Mouse (Mus musculus): ENCODE data around the gene Asgr1.
"Not testable (repeated sequence)": the region's sequence is repeated elsewhere in the genome, so short reads cannot be mapped to it uniquely, and the experiment has no call there.

The Asgr1 gene

DNA sequence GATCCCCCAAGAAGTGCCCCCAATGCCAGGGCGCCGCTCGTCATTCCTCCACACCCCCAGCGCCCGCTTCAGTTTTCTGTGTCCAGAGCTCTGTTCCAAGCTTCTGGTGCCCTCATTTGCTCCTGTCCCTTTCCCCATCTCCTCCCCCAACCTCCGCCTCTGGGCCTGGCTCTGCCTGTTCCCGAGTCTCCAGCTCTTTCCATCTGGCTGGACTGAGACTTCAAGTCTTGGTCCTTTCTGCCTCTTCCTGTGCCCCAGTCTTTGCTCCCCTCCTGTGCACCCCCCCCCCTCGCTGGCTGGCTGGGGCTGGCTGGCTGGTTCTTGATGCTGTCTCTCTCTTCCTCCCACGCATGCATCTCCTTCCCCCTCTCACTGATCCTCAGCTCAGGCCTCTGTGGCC, 26.5 kb upstream of the Asgr1 start:
- DNase-seq: no peak

DNA sequence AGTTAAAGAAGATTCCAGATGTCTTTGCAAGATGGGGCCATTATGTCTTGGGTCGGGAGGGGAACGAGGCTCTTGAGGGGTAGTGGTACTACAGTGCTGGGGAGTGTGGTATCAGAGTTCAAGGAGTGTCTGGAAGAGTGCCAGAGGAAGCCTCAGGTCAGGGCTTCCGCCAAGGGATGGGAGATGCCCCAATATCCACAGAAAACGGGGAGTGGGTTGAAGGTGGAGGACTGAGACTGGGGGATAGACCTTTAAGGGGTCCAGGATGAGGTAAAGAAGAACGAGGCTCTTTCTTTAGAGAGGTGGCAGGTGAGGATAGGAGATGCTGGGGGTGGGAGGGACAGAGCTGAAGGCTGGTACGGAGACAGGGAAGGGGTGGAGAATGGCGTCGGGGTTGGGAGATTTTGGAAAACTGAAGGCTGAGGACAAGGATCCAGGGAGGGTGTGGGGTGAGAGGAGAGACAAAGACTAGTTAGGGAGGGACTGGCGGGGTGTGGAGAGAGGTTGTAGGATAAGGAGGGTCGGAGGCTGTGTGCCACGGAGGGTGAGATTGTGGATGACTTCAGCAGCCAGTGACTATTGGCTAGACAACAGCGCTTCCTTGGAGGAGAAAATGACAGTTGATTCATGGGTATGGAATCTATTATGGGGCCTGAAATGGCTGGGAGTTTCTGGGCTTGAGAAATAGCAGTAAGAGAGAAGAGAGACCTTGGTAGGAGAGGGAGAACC, 25.3 kb upstream of the Asgr1 start:
- DNase-seq: no peak

DNA sequence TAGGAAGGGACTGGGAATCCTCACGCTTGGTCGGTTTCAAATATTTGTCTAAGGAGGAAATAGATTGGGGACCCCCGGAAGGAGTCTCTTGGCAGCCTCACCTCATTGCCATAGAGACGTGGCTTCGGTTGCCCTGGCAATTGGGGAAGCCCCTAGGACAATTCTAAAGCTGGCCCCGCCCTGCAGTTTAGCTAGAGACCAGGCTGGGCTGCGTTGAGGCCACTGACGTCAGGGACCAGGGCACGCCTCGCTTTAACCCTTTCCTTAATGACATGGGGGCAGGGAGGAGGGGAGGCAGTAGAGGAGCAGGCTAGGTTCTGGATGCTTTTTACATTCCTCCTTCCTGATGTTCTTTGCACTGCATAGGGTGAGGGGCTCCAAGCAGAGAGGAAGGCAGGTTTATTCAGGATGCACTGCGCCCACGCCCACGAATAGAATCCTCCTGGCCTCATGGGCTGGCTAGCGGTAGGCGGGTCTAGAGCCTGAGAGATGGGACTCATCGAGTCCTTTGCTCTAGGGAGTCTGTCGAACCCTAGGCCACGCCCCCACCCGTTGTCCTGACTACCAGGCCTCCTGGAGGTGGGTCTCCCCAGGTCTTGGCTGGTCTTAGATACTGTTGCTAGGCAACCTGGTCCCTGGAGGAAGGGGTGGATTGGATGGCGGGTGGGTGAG, 24.6 kb upstream of the Asgr1 start:
- DNase-seq: peak; percentile 64

DNA sequence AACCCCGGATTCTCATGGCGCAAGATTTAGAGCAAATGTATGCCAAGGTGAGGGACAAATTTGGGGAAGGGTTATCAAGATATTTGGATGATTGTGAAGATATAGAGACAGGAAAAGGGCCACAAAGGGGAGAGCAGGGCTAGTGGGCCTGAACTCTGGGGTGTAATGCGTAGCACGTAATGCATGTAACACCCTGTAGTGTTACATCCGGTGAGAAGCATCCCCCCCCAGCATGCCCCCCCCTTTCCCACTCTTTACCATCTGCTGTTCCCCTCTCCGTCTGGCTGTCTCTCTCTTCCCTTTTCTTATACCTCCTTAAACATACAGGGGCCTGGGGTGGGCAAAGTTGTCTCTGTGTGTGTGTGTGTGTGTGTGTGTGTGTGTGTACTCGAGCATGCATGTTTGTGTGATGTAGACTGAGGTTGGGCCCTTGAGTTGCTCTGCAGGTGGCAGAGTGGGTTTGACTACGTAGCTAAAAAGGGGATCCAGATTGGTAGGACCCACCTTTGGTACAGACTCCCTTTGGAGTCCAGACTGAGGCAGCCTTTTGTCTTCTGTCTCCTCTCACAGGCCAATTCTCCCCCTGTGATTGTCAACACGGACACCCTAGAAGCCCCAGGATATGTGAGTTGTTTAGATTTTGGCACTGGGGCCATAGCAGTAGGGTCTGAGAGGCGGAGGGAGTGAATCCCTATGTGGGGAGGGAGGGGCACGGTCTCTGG, 23.9 kb upstream of the Asgr1 start:
- no peak for DNase-seq

DNA sequence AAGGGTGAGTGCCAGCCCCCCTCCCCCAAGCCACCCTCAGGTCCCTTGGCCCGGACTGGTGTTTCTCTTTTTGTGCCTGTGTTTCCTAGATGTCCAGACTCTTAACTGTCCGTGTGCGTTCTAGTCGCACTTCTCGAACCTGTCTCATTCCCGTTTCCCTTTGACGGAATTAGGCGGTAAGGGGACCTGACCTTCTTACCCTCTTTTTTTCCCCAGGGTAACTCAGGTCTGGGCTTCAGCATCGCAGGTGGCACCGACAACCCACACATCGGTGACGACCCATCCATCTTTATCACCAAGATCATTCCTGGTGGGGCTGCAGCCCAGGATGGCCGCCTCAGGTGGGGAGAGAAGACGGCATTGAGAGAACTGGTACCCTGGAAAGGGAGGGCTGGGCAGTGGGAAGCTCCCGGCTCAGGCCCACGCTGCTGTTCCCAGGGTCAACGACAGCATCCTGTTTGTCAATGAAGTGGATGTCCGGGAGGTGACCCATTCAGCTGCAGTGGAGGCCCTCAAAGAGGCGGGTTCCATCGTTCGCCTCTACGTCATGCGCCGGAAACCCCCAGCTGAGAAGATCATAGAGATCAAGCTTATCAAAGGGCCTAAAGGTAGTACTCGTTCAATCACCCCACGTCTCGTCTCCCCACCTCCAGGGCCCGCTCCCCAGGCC, 23.1 kb upstream of the Asgr1 start:
- no peak for DNase-seq

DNA sequence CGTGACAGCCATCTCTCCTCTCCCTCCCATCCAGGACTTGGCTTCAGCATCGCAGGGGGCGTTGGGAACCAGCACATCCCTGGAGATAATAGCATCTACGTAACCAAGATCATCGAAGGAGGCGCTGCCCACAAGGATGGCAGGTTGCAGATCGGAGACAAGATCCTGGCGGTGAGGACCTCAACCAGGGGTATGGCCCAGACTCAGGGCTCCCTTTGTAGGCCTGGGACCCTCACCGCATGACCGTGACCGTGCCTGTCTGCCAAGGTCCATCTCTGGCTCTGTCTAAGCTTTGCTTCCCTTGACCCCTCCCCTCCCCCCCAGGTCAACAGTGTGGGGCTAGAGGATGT, 22.6 kb upstream of the Asgr1 start:
- DNase-seq: no peak

DNA sequence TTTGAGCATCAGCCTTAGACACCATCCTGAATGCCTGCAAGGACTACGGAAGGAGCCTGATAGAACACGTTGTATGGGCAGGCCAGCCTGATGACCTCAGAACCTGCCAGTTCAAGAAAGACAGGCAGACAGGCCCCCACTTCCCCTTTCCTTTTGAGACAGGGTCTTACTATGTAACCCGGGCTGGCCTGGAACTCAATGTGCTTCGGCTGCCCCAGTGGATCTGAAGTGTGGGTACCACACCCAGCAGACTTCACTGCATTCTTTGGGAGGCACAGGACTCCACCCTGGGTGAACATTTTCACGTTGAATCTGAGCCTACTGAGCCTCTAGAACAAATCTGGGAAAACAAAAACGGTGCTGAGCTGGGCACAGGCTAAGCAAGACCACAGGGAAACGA, 15.7 kb upstream of the Asgr1 start:
- no peak for DNase-seq

DNA sequence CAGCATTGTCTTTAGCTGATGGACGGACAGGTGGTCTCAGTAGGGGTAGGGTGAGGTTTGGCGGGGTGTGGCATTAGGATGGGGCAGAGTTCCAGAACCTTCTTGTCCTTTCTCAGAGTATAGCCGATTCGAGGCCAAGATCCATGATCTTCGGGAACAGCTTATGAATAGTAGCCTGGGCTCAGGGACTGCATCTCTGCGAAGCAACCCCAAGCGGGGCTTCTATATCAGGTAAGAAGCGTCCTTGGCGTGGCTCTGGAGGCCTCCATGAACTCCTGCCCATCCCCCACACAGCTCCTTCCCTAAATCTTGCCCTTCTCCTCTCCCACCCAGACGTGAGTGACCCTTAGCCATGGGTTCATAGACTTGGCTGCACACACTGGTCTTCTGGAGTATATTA, 14.3 kb upstream of the Asgr1 start:
- no peak for DNase-seq

DNA sequence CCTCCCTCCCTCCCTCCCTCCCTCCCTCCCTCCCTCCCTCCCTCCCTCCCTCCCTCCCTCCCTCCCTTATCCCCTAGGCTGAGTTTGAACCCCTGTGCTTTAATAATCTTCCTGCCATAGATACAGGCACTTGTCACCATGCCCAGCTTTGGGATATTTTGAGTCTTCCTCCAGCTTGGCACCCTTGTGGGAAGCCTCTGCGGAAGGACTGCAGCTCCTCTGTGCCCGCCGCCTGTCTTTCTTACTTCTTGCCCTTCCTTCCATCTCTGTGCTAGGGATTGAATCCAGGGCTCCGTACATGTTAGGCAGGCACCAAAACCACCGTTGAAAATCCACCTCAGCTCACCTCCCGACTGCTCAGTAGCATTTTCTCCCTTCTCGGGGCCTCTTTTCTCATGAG, 13.7 kb upstream of the Asgr1 start:
- DNase-seq: no peak

DNA sequence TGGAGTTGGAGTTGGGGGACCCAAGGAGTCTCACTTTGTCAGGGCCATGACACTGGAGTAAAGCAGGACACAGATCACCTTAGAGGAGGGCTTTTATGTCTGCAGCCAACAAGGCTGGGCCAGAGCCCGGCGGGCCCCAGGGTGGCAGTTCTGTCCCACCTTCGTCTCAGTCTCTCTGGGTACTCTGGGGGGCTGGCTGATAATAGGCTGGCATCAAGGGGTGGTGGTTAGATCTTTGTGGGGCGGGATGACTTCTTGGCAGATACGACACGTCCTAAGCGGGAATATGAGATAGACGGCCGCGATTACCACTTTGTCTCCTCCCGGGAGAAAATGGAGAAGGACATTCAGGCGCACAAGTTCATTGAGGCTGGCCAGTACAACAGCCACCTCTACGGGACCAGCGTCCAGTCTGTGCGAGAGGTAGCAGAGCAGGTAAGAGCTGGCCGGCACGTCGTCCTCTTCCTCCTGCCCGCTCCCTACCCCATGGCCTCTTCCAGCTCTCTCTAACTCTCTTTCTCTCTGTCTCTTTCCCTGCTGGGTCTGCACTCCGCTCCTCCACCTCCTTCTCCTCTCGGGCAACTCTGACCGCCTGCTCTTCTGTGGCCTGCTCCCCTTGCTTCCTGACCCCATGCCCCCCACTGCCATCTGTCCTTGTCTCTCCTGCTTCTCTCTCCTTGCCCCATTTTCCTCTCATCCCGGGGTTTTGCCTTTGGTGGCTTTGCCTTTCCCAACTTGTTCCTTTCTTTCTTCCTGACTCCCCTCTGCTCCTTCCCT, 11.4 kb upstream of the Asgr1 start:
- DNase-seq: no peak

DNA sequence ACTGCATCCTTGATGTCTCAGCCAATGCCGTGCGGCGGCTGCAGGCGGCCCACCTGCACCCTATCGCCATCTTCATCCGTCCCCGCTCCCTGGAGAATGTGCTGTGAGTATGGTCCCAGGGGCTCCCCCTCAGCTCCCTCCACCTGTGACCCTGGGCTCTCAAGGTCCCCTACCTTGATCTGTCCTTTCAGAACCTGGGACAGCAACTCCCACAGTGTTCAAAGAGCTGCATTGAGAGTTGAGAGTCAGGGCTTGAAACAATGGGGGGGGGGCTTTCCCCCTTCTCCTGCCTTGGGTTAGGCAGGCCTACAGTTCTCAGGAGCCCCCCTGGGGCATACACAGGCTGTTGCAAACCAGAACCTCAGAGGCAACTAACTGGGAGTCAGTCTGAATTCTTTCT, 10.2 kb upstream of the Asgr1 start:
- DNase-seq: no peak

DNA sequence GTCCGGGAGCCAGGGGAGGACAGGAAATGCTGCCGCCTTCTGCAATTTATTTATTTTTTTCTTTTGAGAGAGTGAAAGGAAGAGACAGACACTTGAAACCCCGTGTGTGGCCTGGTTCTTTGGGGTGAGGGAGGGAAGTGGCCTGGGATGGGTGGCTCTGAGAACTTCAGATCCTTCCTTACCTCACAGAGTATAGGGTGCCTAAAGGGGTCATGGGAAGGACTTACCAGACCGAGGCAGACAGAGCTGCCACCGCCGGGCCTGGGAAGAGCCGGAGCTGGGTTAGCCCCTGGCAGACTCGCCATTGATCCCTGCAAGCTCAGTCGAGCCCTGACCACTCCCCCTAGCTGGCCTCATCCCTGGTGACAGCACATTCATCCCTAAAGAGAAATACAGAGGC, 8.4 kb upstream of the Asgr1 start:
- no peak for DNase-seq

DNA sequence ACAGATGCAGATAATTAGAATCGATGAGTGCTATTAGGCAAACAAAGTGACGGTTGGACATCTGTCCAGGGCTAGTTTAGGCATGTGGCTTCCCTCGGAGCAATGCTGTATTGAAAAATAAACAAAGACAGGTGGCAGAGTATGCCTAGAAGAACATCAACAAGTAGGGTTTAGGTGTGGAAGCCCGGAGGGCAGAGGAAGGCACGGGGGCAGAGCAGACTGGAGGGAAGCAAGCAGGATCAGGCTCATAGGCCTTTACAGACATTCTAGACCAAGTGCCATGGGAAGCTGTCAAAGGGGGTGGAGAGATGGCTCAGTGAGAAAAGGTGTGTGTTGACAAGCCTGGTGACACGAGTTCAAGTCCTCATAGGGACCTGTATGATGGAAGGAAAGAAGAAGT, 4.5 kb upstream of the Asgr1 start:
- no peak for DNase-seq

DNA sequence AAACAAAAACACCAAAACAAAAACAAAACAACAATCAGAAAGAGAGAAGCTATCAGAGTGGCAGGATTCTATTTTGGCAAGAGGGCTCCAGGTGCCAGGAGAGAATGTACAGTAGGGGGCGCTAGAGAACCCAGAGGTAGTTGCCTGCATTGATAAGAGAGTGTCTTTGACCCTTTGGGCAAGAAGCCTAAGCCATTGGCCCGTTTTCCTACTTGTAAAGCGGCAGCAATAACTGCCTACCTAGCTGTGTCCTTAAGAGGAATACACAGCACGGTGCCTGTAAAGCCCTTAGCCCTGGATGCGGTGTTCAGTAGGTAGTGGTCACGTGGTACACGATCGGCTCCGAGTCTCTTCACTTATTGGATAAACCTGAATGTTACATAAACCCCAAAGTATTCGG, 4.1 kb upstream of the Asgr1 start:
- DNase-seq: no peak

DNA sequence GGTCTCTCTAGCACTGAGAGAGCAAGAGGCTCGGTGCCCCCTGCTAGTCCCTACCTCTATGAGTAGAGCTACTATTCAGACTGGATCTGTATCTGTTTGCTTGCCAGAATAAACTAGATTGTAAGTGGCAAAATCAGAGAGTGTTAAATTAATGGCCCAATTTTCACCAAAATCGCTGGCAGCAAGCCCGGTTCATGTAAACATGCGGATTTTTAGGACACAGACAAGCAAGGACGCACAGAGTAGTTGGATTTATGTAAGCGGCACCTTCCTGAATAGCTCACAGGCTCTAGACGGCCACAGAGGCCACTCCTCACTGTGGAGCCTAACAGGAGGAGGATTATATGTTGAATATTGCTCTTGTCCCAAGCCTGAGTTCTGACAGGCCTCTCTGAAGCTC, 729 bp upstream of the Asgr1 start:
- no peak for DNase-seq

DNA sequence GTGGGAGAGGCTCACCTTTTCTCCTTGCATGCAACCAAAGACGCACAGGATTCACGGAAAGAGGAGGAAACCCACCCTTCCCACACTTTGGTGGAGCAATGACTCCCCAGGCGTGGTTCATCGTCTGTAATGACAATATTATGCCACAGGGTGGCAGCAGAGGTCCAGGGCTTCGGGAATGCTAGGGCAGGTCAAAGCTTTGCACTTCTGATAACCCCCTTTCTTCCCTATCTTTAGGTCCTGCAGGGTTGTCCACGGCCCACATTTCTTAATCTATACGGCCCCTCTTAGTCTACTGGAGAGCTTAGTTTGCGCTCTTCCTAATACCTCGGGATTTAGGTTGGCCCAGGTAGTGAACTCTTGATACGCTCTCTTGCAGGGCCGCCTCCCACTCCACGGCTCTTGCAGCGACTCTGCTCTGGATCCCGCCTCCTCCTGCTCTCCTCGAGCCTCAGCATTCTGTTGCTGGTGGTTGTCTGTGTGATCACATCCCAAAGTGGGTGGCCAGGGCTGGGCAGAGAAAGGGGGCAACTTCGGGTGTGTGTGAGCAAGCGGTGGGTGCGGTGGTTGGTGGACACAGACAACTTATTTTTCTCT, 1.8 kb downstream of the Asgr1 start:
- peak; percentile 66 for DNase-seq

DNA sequence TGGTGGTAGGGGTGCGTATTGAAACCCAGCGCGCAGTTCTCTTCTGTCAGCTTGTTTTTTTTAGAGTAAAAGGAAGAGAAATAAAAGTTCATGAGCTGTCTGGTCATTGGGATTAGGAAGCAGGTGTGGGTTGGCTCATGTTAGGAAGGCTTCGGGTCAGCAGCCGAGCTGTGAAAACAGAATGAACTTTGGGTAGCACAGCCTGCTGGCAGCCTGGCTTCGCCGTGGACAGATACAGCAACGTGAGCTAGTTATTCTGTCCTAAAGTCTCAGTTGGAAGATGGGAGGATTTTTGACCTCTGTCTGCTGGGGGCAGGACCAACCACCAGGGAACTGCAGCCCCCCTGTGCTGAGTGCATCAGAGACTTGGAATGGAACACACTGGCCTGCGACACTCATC, 3.9 kb downstream of the Asgr1 start:
- no peak for DNase-seq

DNA sequence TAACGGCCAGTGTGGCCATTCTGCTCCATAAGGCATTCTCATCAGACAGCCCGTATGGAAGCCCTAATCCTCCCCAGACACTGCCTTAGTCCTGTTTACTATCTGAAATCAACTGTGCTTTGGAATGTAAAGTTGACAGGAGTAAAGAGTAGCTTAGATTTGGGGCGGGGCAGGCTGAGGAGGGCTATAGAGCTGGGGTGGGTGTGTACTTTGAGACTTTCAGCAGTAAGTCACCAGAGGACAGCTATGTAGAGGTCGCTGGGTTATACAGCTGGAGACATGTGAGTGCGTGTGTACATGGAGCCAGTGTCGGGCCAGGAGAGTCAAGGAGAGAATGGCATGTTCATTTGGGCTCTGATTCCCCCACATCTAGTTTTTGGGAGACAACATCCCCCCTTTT, 6.0 kb downstream of the Asgr1 start:
- DNase-seq: no peak

DNA sequence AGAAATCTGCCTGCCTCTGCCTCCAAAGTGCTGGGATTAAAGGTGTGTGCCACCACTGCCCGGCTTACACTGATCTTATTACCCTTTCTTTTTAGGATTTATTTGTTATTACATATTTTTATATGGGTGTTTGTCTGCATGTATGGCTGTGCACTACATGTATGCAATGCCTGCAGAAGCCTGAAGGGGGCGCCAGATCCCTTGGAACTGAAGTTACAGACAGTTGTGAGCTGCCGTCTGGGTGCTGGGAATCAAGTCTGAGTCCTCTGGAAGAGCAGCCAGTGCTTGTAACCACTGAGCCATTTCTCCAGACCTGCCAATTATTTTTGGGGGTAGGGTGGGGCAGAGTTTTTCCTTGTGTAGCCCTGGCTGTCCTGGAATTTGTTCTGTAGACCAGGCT, 9.2 kb downstream of the Asgr1 start:
- no peak for DNase-seq

DNA sequence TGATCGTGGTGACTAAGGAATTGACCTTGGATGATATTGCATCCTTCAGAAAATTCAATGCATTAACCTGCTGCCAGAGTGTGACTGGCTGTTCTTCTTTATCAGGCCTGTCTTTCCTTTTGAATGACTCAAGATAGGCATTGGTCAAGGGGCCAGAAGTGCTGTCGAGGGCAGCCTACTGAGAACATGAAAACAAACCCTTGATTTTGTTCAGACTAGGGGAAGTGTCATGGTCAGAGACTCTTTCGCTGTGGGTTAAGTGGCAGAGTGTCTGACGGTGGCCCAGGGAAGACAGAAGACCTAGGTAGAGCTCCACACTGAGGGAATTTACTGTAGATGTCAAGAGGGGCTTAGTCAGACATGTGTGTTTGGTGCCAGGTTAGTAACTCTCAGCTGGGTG, 12.8 kb downstream of the Asgr1 start:
- DNase-seq: no peak

DNA sequence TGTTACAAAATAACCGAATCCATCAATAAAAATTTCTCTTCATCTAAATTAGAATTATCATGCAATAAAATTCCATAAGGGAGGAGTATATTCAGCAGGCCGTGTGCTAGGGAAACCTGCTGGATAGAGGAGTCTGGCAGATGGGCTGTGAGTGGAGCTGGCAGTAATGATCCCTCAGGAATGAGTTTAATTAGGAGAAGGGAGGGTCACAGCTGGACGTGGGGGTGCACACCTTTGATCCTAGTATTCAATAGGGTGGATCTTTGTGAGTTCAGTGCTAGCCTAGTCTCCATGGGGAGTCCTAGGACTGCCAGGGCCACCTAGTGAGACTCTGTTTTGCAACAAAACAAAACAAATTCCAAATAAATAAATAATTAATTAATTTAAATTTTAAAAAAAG, 14.4 kb downstream of the Asgr1 start:
- DNase-seq: no peak

DNA sequence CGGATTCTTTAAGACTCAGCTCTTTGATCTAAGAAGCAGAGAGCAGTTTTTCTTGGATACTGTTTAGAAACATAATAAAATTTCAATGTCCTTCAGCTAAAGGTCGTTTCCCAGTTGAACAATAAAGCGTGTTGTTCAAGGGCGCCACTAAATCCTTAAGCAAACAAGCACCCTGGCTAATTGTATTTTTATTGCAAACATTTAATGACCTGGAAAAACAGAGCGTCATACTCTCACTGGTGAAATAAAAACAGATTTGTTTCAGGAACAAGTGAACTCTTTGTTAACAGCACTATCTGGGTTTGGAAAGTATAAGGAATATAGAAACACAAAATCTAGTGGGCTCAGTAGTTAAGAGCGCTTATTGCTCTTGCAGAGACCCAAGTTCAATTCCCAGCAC, 16.2 kb downstream of the Asgr1 start:
- DNase-seq: no peak

DNA sequence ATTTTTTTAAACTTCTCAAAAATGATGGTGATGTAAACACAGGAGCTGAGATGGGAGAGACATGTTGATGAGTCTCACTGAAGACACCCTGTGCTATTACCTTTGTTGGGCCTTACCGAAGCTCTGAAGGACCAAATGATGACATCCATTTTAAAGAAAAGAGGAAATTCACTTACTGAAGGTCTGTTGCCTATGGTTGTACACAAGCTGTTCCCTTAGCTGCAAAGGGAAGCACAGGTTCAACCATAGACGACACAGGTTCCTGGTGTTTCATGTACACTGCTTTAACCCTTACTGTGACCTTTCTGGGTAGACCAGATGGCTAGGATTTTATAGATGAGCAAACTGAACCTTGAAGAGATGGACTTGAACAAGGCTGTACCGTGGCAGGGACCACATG, 16.7 kb downstream of the Asgr1 start:
- DNase-seq: not testable (repeated sequence)

Measured in cerebellum, adult 11 months (tissue).